Comparison of ENCODE assay signal across 8 mouse cellular contexts in genomic region chr11:87689402-87689808, GRCm38 (mm10). TPM values are rescaled to one million over a fixed set of nuclear protein-coding genes. Genes with fewer than 3 reads are reported as not detected.
A peak's percentile ranks its signal among the peaks of the same experiment; 100 is the strongest.
DNase-seq lines count a peak whose midpoint lies in the region; ATAC-seq and TF ChIP-seq lines count a peak whose summit lies in the region.

No protein-coding gene starts in this region.

- peaks cover 14% of the 10 kb centered on the region for H3K27me3 ChIP-seq in heart, embryonic 10.5 days (ENCODE audit: insufficient read depth, poor library complexity, severe bottlenecking)
- H3K27me3 ChIP-seq in embryonic facial prominence, embryonic 12.5 days = no peaks in the 10 kb centered on the region
- 0 out of 2 replicates have a peak, but pooled peaks cover 4% of the 10 kb centered on the region for H3K27me3 ChIP-seq in kidney, embryonic 15.5 days
- H3K27me3 ChIP-seq in lung, postnatal 0 days (replicated peaks; ENCODE audit: insufficient read depth, low read length) = no peaks in the 10 kb centered on the region

- H3K4me2 ChIP-seq in embryonic facial prominence, embryonic 12.5 days (replicated peaks) = peak overlapping the region; percentile 1
- H3K4me2 ChIP-seq in kidney, embryonic 15.5 days = peak overlapping the region; percentile 30
- peak overlapping the region; percentile 39 for H3K4me2 ChIP-seq in lung, postnatal 0 days (replicated peaks; ENCODE audit: low read depth, low read length)

- no peak for TF ChIP-seq CTCF in lung, postnatal 0 days (IDR thresholded peaks at IDR 0.05)

- no peak overlapping the region for H3K9ac ChIP-seq in embryonic facial prominence, embryonic 12.5 days
- H3K9ac ChIP-seq in kidney, embryonic 15.5 days = no peak overlapping the region
- H3K9ac ChIP-seq in lung, postnatal 0 days (replicated peaks; ENCODE audit: low read depth) = no peak overlapping the region

- H3K36me3 ChIP-seq in heart, embryonic 10.5 days = no peaks in the 10 kb centered on the region
- no peaks in the 10 kb centered on the region for H3K36me3 ChIP-seq in embryonic facial prominence, embryonic 12.5 days
- no peaks in the 10 kb centered on the region for H3K36me3 ChIP-seq in kidney, embryonic 15.5 days
- H3K36me3 ChIP-seq in lung, postnatal 0 days (ENCODE audit: insufficient read depth, low read length) = no peaks in the 10 kb centered on the region

- H3K4me3 ChIP-seq in heart, embryonic 10.5 days = no peak overlapping the region; the same call in 1 of the 2 replicates
- H3K4me3 ChIP-seq in embryonic facial prominence, embryonic 12.5 days = no peak overlapping the region
- H3K4me3 ChIP-seq in kidney, embryonic 15.5 days (replicated peaks) = no peak overlapping the region
- no peak overlapping the region for H3K4me3 ChIP-seq in lung, postnatal 0 days (ENCODE audit: low read depth, low read length)

- H3K27ac ChIP-seq in heart, embryonic 10.5 days = peak overlapping the region; percentile 42; the same call in 1 of the 2 replicates
- H3K27ac ChIP-seq in embryonic facial prominence, embryonic 12.5 days = peak overlapping the region; percentile 32; the same call in 1 of the 2 replicates
- peak overlapping the region; percentile 84 for H3K27ac ChIP-seq in kidney, embryonic 15.5 days
- peak overlapping the region; percentile 85 for H3K27ac ChIP-seq in lung, postnatal 0 days (ENCODE audit: low read length)

- H3K9me3 ChIP-seq in heart, embryonic 10.5 days = no peaks in the 10 kb centered on the region
- no peaks in the 10 kb centered on the region for H3K9me3 ChIP-seq in embryonic facial prominence, embryonic 12.5 days
- H3K9me3 ChIP-seq in kidney, embryonic 15.5 days (replicated peaks) = no peaks in the 10 kb centered on the region
- H3K9me3 ChIP-seq in lung, postnatal 0 days (ENCODE audit: low read length) = no peaks in the 10 kb centered on the region

- ATAC-seq in embryonic facial prominence, embryonic 12.5 days (ENCODE audit: insufficient number of reproducible peaks, insufficient read depth, low FRiP score, low TSS enrichment) = peak; percentile 81
- peak; percentile 87 for ATAC-seq in kidney, embryonic 15.5 days (replicated peaks; ENCODE audit: low FRiP score)
- peak; percentile 89 for ATAC-seq in lung, postnatal 0 days

- 20% methylated on average over 7 of the region's 7 CpGs for WGBS in heart, embryonic 10.5 days
- WGBS in embryonic facial prominence, embryonic 12.5 days = 11% methylated on average over 7 of the region's 7 CpGs
- WGBS in kidney, embryonic 15.5 days = 0% methylated on average over 7 of the region's 7 CpGs
- 3% methylated on average over 7 of the region's 7 CpGs for WGBS in lung, postnatal 0 days

- no peak for DNase-seq in heart, embryonic 10.5 days (ENCODE audit: low spot score)
- DNase-seq in heart, adult 9 months (ENCODE audit: low spot score in 2 of 2) = no peak
- DNase-seq in A20 (ENCODE audit: low read depth, low spot score) = peak; percentile 50
- peak; percentile 94 for DNase-seq in lung, postnatal 0 days (ENCODE audit: low spot score)
- DNase-seq in spleen, postnatal 14 days (ENCODE audit: low spot score in 2 of 2) = no peak
- DNase-seq in thymus, postnatal 4 days = no peak

- peak; percentile 85 for TF ChIP-seq EP300 in lung, postnatal 0 days (IDR thresholded peaks at IDR 0.05)

- peaks cover 27% of the 10 kb centered on the region for H3K4me1 ChIP-seq in heart, embryonic 10.5 days
- H3K4me1 ChIP-seq in embryonic facial prominence, embryonic 12.5 days = peaks cover 31% of the 10 kb centered on the region
- H3K4me1 ChIP-seq in kidney, embryonic 15.5 days = peaks cover 59% of the 10 kb centered on the region
- H3K4me1 ChIP-seq in lung, postnatal 0 days (ENCODE audit: insufficient read depth, low read depth, low read length) = peaks cover 4% of the 10 kb centered on the region; the same call in 1 of the 2 replicates

RNA-seq across cellular contexts. Expression of gene Rnf43, which starts 26.9 kb away (rescaled TPM):
- 0.94 and 2.3 TPM in 2 replicates for polyA plus RNA-seq in heart, embryonic 10.5 days (2016; fragmentation: Nextera tagmentation; extraction: Ambion mirVana)
- 4.5 and 5.5 TPM in 2 replicates for polyA plus RNA-seq in embryonic facial prominence, embryonic 12.5 days (2016; fragmentation: Nextera tagmentation; extraction: Ambion mirVana)
- 6.7 and 6.8 TPM in 2 replicates for polyA plus RNA-seq in kidney, embryonic 15.5 days (2015; fragmentation: Nextera tagmentation; extraction: Ambion mirVana)
- polyA plus RNA-seq in lung, postnatal 0 days (2015; fragmentation: Nextera tagmentation; extraction: Ambion mirVana) = 4.6 and 6.6 TPM in 2 replicates

RNA-seq across cellular contexts. Expression of gene Supt4a, which starts 47.9 kb away (rescaled TPM):
- polyA plus RNA-seq in heart, embryonic 10.5 days (2016; fragmentation: Nextera tagmentation; extraction: Ambion mirVana) = 122 and 151 TPM in 2 replicates
- 158 TPM in 2 replicates for polyA plus RNA-seq in embryonic facial prominence, embryonic 12.5 days (2016; fragmentation: Nextera tagmentation; extraction: Ambion mirVana)
- 164 and 168 TPM in 2 replicates for polyA plus RNA-seq in kidney, embryonic 15.5 days (2015; fragmentation: Nextera tagmentation; extraction: Ambion mirVana)
- 155 and 166 TPM in 2 replicates for polyA plus RNA-seq in lung, postnatal 0 days (2015; fragmentation: Nextera tagmentation; extraction: Ambion mirVana)

Comparison
In these comparisons a context has a peak if more than half of its experiments do, and no peak if none do; other contexts are left out.
1. DNase-seq: peak in A20 (single experiment) and lung, postnatal 0 days (single experiment); none in heart, embryonic 10.5 days (single experiment), heart, adult 9 months (0 of 2), spleen, postnatal 14 days (0 of 2) and thymus, postnatal 4 days (single experiment).
2. H3K27ac ChIP-seq: peak in every context shown above with its lines; median percentile 85 in lung, postnatal 0 days; 84 in kidney, embryonic 15.5 days; 42 in heart, embryonic 10.5 days; 32 in embryonic facial prominence, embryonic 12.5 days.
3. Peak in every context shown above with its lines, with median percentiles within 50 percentile points of each other: ATAC-seq and H3K4me2 ChIP-seq.